8 mouse cellular contexts compared by ENCODE assay signal in genomic region chr1:133423166-133423542, GRCm38 (mm10). TPM values are rescaled to one million over a fixed set of nuclear protein-coding genes. Genes with fewer than 3 reads are reported as not detected.
DNase-seq lines count a peak whose midpoint lies in the region; ATAC-seq lines count a peak whose summit lies in the region.

No protein-coding gene starts in this region.

- H3K4me3 ChIP-seq in embryonic facial prominence, embryonic 12.5 days = peak overlapping the region; percentile 75
- H3K4me3 ChIP-seq in intestine, embryonic 14.5 days (ENCODE audit: low read depth, low read length) = peak overlapping the region; percentile 67
- peak overlapping the region; percentile 80 for H3K4me3 ChIP-seq in midbrain, embryonic 15.5 days

- no peaks in the 10 kb centered on the region; the same call in 1 of the 2 replicates for H3K27me3 ChIP-seq in embryonic facial prominence, embryonic 12.5 days
- H3K27me3 ChIP-seq in intestine, embryonic 14.5 days (replicated peaks; ENCODE audit: control insufficient read depth, insufficient read depth, low read length) = no peaks in the 10 kb centered on the region
- no peaks in the 10 kb centered on the region for H3K27me3 ChIP-seq in midbrain, embryonic 15.5 days (replicated peaks)

- H3K9me3 ChIP-seq in embryonic facial prominence, embryonic 12.5 days = no peaks in the 10 kb centered on the region
- no peaks in the 10 kb centered on the region for H3K9me3 ChIP-seq in intestine, embryonic 14.5 days (ENCODE audit: control insufficient read depth, low read length)
- no peaks in the 10 kb centered on the region for H3K9me3 ChIP-seq in midbrain, embryonic 15.5 days

- 0% methylated on average over 31 of the region's 31 CpGs for WGBS in embryonic facial prominence, embryonic 12.5 days
- WGBS in intestine, embryonic 14.5 days = under 1% methylated on average over 31 of the region's 31 CpGs
- under 1% methylated on average over 31 of the region's 31 CpGs for WGBS in midbrain, embryonic 15.5 days

- no peak for ATAC-seq in embryonic facial prominence, embryonic 12.5 days (ENCODE audit: insufficient number of reproducible peaks, insufficient read depth, low FRiP score, low TSS enrichment)
- 0 out of 2 replicates have a peak, but pooled peaks have one; percentile 3 for ATAC-seq in intestine, embryonic 14.5 days (replicated peaks; ENCODE audit: low FRiP score, low TSS enrichment, low read depth)
- ATAC-seq in midbrain, embryonic 15.5 days (replicated peaks) = peak; percentile 31; the same call in 1 of the 2 replicates

- 0 out of 2 replicates have a peak overlapping the region, but pooled peaks have one; percentile 73 for H3K27ac ChIP-seq in embryonic facial prominence, embryonic 12.5 days
- peak overlapping the region; percentile 92 for H3K27ac ChIP-seq in intestine, embryonic 14.5 days (ENCODE audit: low read depth)
- peak overlapping the region; percentile 84 for H3K27ac ChIP-seq in midbrain, embryonic 15.5 days

- peak overlapping the region; percentile 60 for H3K9ac ChIP-seq in embryonic facial prominence, embryonic 12.5 days
- peak overlapping the region; percentile 83 for H3K9ac ChIP-seq in intestine, embryonic 14.5 days (ENCODE audit: low read length)
- H3K9ac ChIP-seq in midbrain, embryonic 15.5 days = peak overlapping the region; percentile 75

- DNase-seq in kidney, adult 18-20 months = peak; percentile 53
- DNase-seq in kidney, adult 8-10 months = no peak
- DNase-seq in intestine, embryonic 14.5 days (ENCODE audit: low spot score) = peak; percentile 74
- no peak for DNase-seq in yolk sac, embryonic 10.5 days (ENCODE audit: low spot score)
- no peak for DNase-seq in right cerebral cortex, adult 18-20 months
- DNase-seq in embryo, embryonic 10 days (ENCODE audit: low spot score) = no peak

- no peaks in the 10 kb centered on the region for H3K36me3 ChIP-seq in embryonic facial prominence, embryonic 12.5 days
- H3K36me3 ChIP-seq in intestine, embryonic 14.5 days (ENCODE audit: control insufficient read depth, insufficient read depth, low read length) = no peaks in the 10 kb centered on the region
- no peaks in the 10 kb centered on the region for H3K36me3 ChIP-seq in midbrain, embryonic 15.5 days (replicated peaks)

- H3K4me1 ChIP-seq in embryonic facial prominence, embryonic 12.5 days = peaks cover 22% of the 10 kb centered on the region
- H3K4me1 ChIP-seq in intestine, embryonic 14.5 days (replicated peaks; ENCODE audit: control insufficient read depth, insufficient read depth, low read length) = peaks cover 30% of the 10 kb centered on the region
- H3K4me1 ChIP-seq in midbrain, embryonic 15.5 days = peaks cover 32% of the 10 kb centered on the region

- peak overlapping the region; percentile 99 for H3K4me2 ChIP-seq in embryonic facial prominence, embryonic 12.5 days (replicated peaks)
- H3K4me2 ChIP-seq in intestine, embryonic 14.5 days (ENCODE audit: low read length) = peak overlapping the region; percentile 89
- H3K4me2 ChIP-seq in midbrain, embryonic 15.5 days = peak overlapping the region; percentile 99

RNA-seq across cellular contexts. Expression of gene Sox13, which starts 1.0 kb away (rescaled TPM):
- 9.4 and 9.7 TPM in 2 replicates for polyA plus RNA-seq in embryonic facial prominence, embryonic 12.5 days (2016; fragmentation: Nextera tagmentation; extraction: Ambion mirVana)
- 12.1 and 12.3 TPM in 2 replicates for polyA plus RNA-seq in intestine, embryonic 14.5 days (2014; fragmentation: Nextera tagmentation; extraction: Ambion mirVana)
- 6.5 and 7.4 TPM in 2 replicates for polyA plus RNA-seq in midbrain, embryonic 15.5 days (2015; fragmentation: Nextera tagmentation; extraction: Ambion mirVana)

RNA-seq across cellular contexts. Expression of gene Etnk2, which starts 59.8 kb away (rescaled TPM):
- 3.0 and 3.4 TPM in 2 replicates for polyA plus RNA-seq in embryonic facial prominence, embryonic 12.5 days (2016; fragmentation: Nextera tagmentation; extraction: Ambion mirVana)
- 3.7 and 4.6 TPM in 2 replicates for polyA plus RNA-seq in intestine, embryonic 14.5 days (2014; fragmentation: Nextera tagmentation; extraction: Ambion mirVana)
- 20.0 and 21.9 TPM in 2 replicates for polyA plus RNA-seq in midbrain, embryonic 15.5 days (2015; fragmentation: Nextera tagmentation; extraction: Ambion mirVana)

Comparison
In these comparisons a context has a peak if more than half of its experiments do, and no peak if none do; other contexts are left out.
1. DNase-seq: peak in kidney, adult 18-20 months (single experiment) and intestine, embryonic 14.5 days (single experiment); none in kidney, adult 8-10 months (0 of 2), yolk sac, embryonic 10.5 days (single experiment), right cerebral cortex, adult 18-20 months (single experiment) and embryo, embryonic 10 days (single experiment).
2. Peak in every context shown above with its lines, with median percentiles within 50 percentile points of each other: H3K27ac ChIP-seq, H3K4me2 ChIP-seq, H3K4me3 ChIP-seq and H3K9ac ChIP-seq.